Mouse (Mus musculus) large intestine, adult 2 months (tissue): Measurements from ENCODE around the gene 5730455P16Rik. TPM values are rescaled to one million over a fixed set of nuclear protein-coding genes. Genes with fewer than 3 reads are reported as not detected.
"Not testable (repeated sequence)": the region's sequence is repeated elsewhere in the genome, so short reads cannot be mapped to it uniquely, and the experiment has no call there.

Source experiments
- DNase-seq: peaks from one replicate; pipeline ENCODE4 v3.0.0-alpha.2; 2012; ENCODE audit warnings: low read depth, low spot score
- WGBS: fragments of 180-500 bp; shearing (Covaris S2); methylation state at CpG from one replicate; pipeline ENCODE4 v1.1.7; 2018; 5-methylcytosine and 5-hydroxymethylcytosine counted together
- polyA plus RNA-seq: library from polyadenylated mRNA; depleted of rRNA; stranded (reverse); fragments of >200 nt; gene quantifications from 2 replicates; pipeline ENCODE4 v1.2.3, GENCODE M21; 2012

Gene 5730455P16Rik
- polyA plus RNA-seq, 1 experiment: 1.4 TPM

- peak; percentile 92 for DNase-seq
- under 1% methylated on average over 33 of the region's 33 CpGs for WGBS
Measured at GRCm38 (mm10) chr11:80383019-80383625, 5.3 kb upstream of the 5730455P16Rik start, which contains the start of gene Zfp207. Zfp207 (plus strand) TSS chr11:80383279.

GRCm38 (mm10) chr11:80382626-80383018, 4.8 kb upstream of the 5730455P16Rik start:
- DNase-seq: no peak
- 0% methylated on average over 12 of the region's 12 CpGs for WGBS

GRCm38 (mm10) chr11:80379184-80379583, 1.4 kb upstream of the 5730455P16Rik start:
- not testable (repeated sequence) for DNase-seq
- WGBS: 89% methylated on average over 7 of the region's 7 CpGs

- 53% methylated on average over 2 of the region's 2 CpGs for WGBS
- DNase-seq: not testable (repeated sequence)
Measured at GRCm38 (mm10) chr11:80378452-80379068, 726 bp upstream of the 5730455P16Rik start.

- WGBS: 51% methylated on average over 4 of the region's 4 CpGs
- DNase-seq: no peak
Measured at GRCm38 (mm10) chr11:80376651-80377050, 1.2 kb downstream of the 5730455P16Rik start.

- 83% methylated on average over 1 of the region's 1 CpGs for WGBS
- no peak for DNase-seq
Measured at GRCm38 (mm10) chr11:80368949-80369348, 8.9 kb downstream of the 5730455P16Rik start.

GRCm38 (mm10) chr11:80354832-80355231, 23.0 kb downstream of the 5730455P16Rik start:
- DNase-seq: no peak
- 48% methylated on average over 4 of the region's 4 CpGs for WGBS

GRCm38 (mm10) chr11:80351832-80352430, 25.9 kb downstream of the 5730455P16Rik start:
- DNase-seq: peak; percentile 64
- WGBS: 70% methylated on average over 5 of the region's 5 CpGs

- DNase-seq: no peak
- WGBS: 26% methylated on average over 2 of the region's 2 CpGs
Measured at GRCm38 (mm10) chr11:80342482-80342881, 35.4 kb downstream of the 5730455P16Rik start.

- WGBS: 28% methylated on average over 6 of the region's 6 CpGs
Measured at GRCm38 (mm10) chr11:80336351-80336730, 41.5 kb downstream of the 5730455P16Rik start.

GRCm38 (mm10) chr11:80335609-80336350, 42.1 kb downstream of the 5730455P16Rik start:
- 12% methylated on average over 7 of the region's 7 CpGs for WGBS
- no peak for DNase-seq

More at GRCm38 (mm10) chr11:80336351-80336730, 41.5 kb downstream of the 5730455P16Rik start:
- no peak for DNase-seq

GRCm38 (mm10) chr11:80332709-80333400, 45.0 kb downstream of the 5730455P16Rik start:
- 51% methylated on average over 12 of the region's 12 CpGs for WGBS
- no peak for DNase-seq

GRCm38 (mm10) chr11:80324636-80325035, 53.2 kb downstream of the 5730455P16Rik start:
- WGBS: 69% methylated on average over 6 of the region's 6 CpGs
- DNase-seq: no peak

GRCm38 (mm10) chr11:80323255-80323654, 54.6 kb downstream of the 5730455P16Rik start:
- DNase-seq: no peak
- WGBS: 51% methylated on average over 13 of the region's 13 CpGs

- WGBS: 68% methylated on average over 10 of the region's 10 CpGs
- no peak for DNase-seq
Measured at GRCm38 (mm10) chr11:80315743-80316639, 61.8 kb downstream of the 5730455P16Rik start.

- 77% methylated on average over 4 of the region's 4 CpGs for WGBS
- no peak for DNase-seq
Measured at GRCm38 (mm10) chr11:80313944-80314343, 63.9 kb downstream of the 5730455P16Rik start.

GRCm38 (mm10) chr11:80313462-80313861, 64.4 kb downstream of the 5730455P16Rik start:
- DNase-seq: no peak
- 64% methylated on average over 1 of the region's 1 CpGs for WGBS

GRCm38 (mm10) chr11:80312565-80312964, 65.3 kb downstream of the 5730455P16Rik start:
- 16% methylated on average over 6 of the region's 6 CpGs for WGBS
- DNase-seq: no peak

- whole genome bisulfite sequencing: 32% methylated on average over 2 of the region's 2 CpGs
Measured at GRCm38 (mm10) chr11:80312049-80312448, 65.8 kb downstream of the 5730455P16Rik start.

More at GRCm38 (mm10) chr11:80312049-80312448, 65.8 kb downstream of the 5730455P16Rik start:
- no peak for DNase-seq
